Mouse (Mus musculus) megakaryocyte, embryonic 14.5 days (primary cell): ENCODE results near the gene Clrn3.

ENCODE experiments used
- FLI1 ChIP-seq: IDR thresholded peaks from 2 replicates; pipeline ENCODE4 v1.6.1; 2012; ENCODE audit warnings: low read length, inconsistent platforms, mixed read lengths
- GATA1 ChIP-seq: IDR thresholded peaks from 3 replicates; pipeline ENCODE4 v1.6.1; 2012; ENCODE audit warnings: mixed read lengths, low read length, inconsistent platforms, borderline replicate concordance

GRCm38 (mm10) chr7:135489724-135490499 is 38.5 kb downstream of the Clrn3 start:
- TF ChIP-seq GATA1 (no peak), FLI1 (no peak)
